Mouse (Mus musculus) ES-E14 (cell line): ENCODE results near the gene Nup88. TPM values are rescaled to one million over a fixed set of nuclear protein-coding genes. Genes with fewer than 3 reads are reported as not detected.

ENCODE experiments used
- DNase-seq: peaks from one replicate; pipeline ENCODE4 v3.0.0-alpha.2; 2013; ENCODE audit warnings: low read depth, low spot score
- H3K27ac ChIP-seq: 2 replicates; pipeline ENCODE4 v1.5.1; 2012; ENCODE audit warnings: low read depth, mild to moderate bottlenecking, low read length, moderate library complexity, mixed read lengths; ENCODE audit not compliant: poor library complexity, insufficient read depth, severe bottlenecking
- H3K36me3 ChIP-seq: 2 replicates; pipeline ENCODE4 v1.6.1; 2012; ENCODE audit warnings: mild to moderate bottlenecking, low read length, moderate library complexity, mixed read lengths; ENCODE audit not compliant: control insufficient read depth, poor library complexity, insufficient read depth, severe bottlenecking
- H3K4me1 ChIP-seq, 2 experiments: fragments of 150-350 bp in 1 of 2; sonication (generic) in 1 of 2; 2 replicates each; pipeline ENCODE4 v1.6.1; 2012; ENCODE audit warnings: low read length in 2 of 2, mild to moderate bottlenecking in 1 of 2, mixed read lengths in 1 of 2; ENCODE audit not compliant: control insufficient read depth in 2 of 2, insufficient read depth in 2 of 2, poor library complexity in 1 of 2
- H3K4me3 ChIP-seq, 2 experiments: fragments of 150-350 bp in 1 of 2; sonication (generic) in 1 of 2; 2 replicates each; pipeline ENCODE4 v1.5.1; 2012; ENCODE audit warnings: low read length in 2 of 2, low read depth in 1 of 2, mild to moderate bottlenecking in 1 of 2, mixed read lengths in 1 of 2; ENCODE audit not compliant: insufficient read depth in 1 of 2, poor library complexity in 1 of 2, severe bottlenecking in 1 of 2
- H3K9ac ChIP-seq: 2 replicates; pipeline ENCODE4 v1.6.1; 2012; ENCODE audit warnings: low read depth, mild to moderate bottlenecking, low read length, mixed read lengths; ENCODE audit not compliant: poor library complexity, insufficient read depth, severe bottlenecking
- H3K9me3 ChIP-seq: fragments of 150-350 bp; sonication (generic); 2 replicates; pipeline ENCODE4 v1.6.1; 2012; ENCODE audit warnings: low read depth, mild to moderate bottlenecking, low read length; ENCODE audit not compliant: control insufficient read depth, insufficient read depth
- CHD2 ChIP-seq: IDR thresholded peaks from 2 replicates; pipeline ENCODE4 v1.6.1; 2014; ENCODE audit warnings: mild to moderate bottlenecking, low read depth, low read length, inconsistent platforms
- HCFC1 ChIP-seq: IDR thresholded peaks from 2 replicates; pipeline ENCODE4 v1.6.1; 2012; ENCODE audit warnings: low read length, inconsistent platforms, borderline replicate concordance; ENCODE audit not compliant: insufficient read depth
- MAFK ChIP-seq: IDR thresholded peaks from 2 replicates; pipeline ENCODE4 v1.6.1; 2014; ENCODE audit warnings: mild to moderate bottlenecking, low read depth, low read length, inconsistent platforms; ENCODE audit not compliant: insufficient read depth
- ZC3H11A ChIP-seq: IDR thresholded peaks from 2 replicates; pipeline ENCODE4 v1.6.1; 2012; ENCODE audit warnings: low read depth, mild to moderate bottlenecking, inconsistent platforms, low read length, borderline replicate concordance
- ZNF384 ChIP-seq: IDR thresholded peaks from 2 replicates; pipeline ENCODE4 v1.6.1; 2012; ENCODE audit warnings: low read depth, low read length, inconsistent platforms
- in situ Hi-C, 2 experiments: fragments of 600-800 bp; cut with MboI; formaldehyde crosslinking; loops; one replicate each; pipeline ENCODE4 v1.15.1; 2025; ENCODE audit warnings: low sequenced_read_pairs in 2 of 2, inconsistent platforms in 1 of 2; ENCODE audit not compliant: unreplicated experiment in 2 of 2
- total RNA-seq: library from RNA; depleted of rRNA; stranded (reverse); fragments of 300-350 nt; gene quantifications from 2 replicates; pipeline ENCODE4 v1.2.3, GENCODE M21; 2012; rRNA removed

Gene Nup88
- total RNA-seq = 120 and 121 TPM in 2 replicates

GRCm38 (mm10) chr11:70969821-70970559 lies at the start of gene Nup88, which contains the start of gene Rpain:
Gene Nup88 (minus strand): TSS chr11:70969973.
Gene Rpain (plus strand): TSS chr11:70970213.
- Histone ChIP-seq H3K4me1 (peaks cover 0 to 3% of the 10 kb centered on the region in 2 experiments; a peak in 1 of 4 replicates), H3K9me3 (no peaks in the 10 kb centered on the region), H3K36me3 (peaks cover 9% of the 10 kb centered on the region), H3K27ac (peak within 1 kb of the TSS; percentile 68), H3K9ac (peak within 1 kb of the TSS; percentile 98), H3K4me3 (peak within 1 kb of the TSS; percentile 95 to 97)
- in situ Hi-C loops = no loop called here
- DNase-seq = peak; percentile 93
- TF ChIP-seq CHD2 (peak; percentile 69), HCFC1 (peak; percentile 89), ZC3H11A (no peak)

DNA sequence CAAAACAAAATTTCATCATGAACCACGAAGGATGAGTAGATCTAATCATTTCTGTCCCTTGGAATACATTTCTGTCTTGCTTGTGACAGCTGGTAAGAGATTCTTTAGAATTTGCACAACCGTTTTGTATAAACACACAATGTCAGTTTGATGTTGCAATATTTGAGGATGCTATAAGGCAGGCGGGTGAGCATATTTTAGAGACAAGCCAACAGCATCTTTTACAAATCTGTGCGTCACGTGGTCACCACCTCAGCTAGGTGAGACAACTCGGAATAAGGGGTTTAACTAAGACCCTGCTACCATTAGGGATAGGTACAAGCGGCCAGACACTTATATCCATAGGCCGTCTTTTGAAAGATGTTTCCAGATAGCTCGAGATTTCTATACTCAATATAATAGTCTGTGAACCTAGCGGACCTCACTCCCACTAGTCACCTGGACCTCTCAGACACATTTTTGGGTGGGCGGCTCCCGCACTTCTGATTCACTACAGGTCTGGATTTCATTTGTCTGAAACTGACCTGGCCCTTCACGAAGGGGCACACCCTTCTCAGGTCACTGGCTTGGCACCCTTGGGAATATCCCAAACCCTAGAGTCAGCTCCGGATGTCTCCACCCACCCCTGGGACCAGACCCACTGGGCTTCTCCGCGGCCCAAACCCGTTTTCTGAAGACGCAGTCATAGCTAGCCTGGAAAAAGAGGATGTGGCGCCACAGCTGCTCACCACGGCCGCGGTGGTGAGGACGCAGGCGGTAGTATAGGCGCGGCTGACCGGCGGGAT lies 48.8 kb upstream of the Nup88 start:
- Histone ChIP-seq H3K4me3 (peak overlapping the region; percentile 78 to 99), H3K36me3 (0 out of 2 replicates have a peak, but pooled peaks cover 7% of the 10 kb centered on the region), H3K9ac (peak overlapping the region; percentile 87), H3K27ac (no peak overlapping the region), H3K9me3 (no peaks in the 10 kb centered on the region), H3K4me1 (peaks cover 0 to 9% of the 10 kb centered on the region in 2 experiments; a peak in 1 of 4 replicates)
- TF ChIP-seq CHD2 = 0 out of 2 replicates have a peak, but pooled peaks have one; percentile 27
- no peak for TF ChIP-seq ZC3H11A
- in situ Hi-C loops = no loop called here
- DNase-seq = no peak

DNA sequence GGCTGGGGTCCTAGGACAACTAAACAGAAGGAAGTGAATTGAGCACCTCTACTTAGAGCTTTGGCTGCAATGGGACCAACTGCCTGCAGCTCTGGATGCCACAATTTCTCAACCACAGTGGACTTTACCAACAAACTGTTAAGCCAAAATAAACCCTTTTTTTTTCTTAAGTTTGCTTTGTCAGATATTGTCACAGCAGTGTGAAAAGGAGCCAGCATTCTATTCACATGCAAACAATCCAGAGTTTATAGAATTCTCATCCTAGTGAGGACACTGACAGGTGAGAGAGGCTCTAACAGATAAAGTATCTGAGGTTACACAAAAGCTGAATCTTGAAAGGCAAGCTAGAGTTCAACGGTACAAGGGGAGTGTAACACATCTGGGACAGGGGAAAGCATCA lies 47.3 kb upstream of the Nup88 start:
- Histone ChIP-seq H3K27ac (no peak overlapping the region), H3K36me3 (peaks cover 6% of the 10 kb centered on the region), H3K4me3 (no peak overlapping the region), H3K9ac (no peak overlapping the region), H3K9me3 (no peaks in the 10 kb centered on the region), H3K4me1 (peaks cover 0 to 9% of the 10 kb centered on the region in 2 experiments; a peak in 1 of 4 replicates)
- TF ChIP-seq MAFK = no peak
- TF ChIP-seq ZC3H11A = no peak
- no peak for TF ChIP-seq HCFC1
- no peak for TF ChIP-seq ZNF384
- no peak for TF ChIP-seq CHD2
- in situ Hi-C loops = no loop called here
- DNase-seq = no peak

DNA sequence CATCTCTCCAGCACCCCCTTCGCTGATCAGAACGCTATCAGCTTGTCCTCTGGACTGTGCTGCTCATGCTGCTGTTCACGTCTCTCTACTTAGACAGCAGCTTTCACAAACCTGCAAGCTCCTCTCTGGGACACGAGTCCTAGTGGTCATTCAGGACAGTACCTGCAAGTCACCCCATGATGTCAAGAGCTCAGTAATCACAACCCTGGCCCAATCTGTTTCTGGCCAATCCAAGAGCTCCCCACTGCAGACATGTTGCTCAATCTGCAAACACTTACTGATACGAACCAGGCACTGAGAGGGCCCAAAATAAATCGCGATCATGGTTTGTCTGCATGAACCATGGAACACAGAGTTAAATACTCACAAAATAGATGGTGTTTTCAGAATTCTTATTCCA lies 43.0 kb upstream of the Nup88 start:
- H3K36me3 ChIP-seq = peaks cover 16% of the 10 kb centered on the region
- H3K4me1 ChIP-seq = no peaks in the 10 kb centered on the region
- in situ Hi-C loops = no loop called here
- no peak overlapping the region for H3K9ac ChIP-seq
- no peak overlapping the region for H3K27ac ChIP-seq
- TF ChIP-seq HCFC1 (no peak), CHD2 (no peak), MAFK (no peak), ZNF384 (no peak), ZC3H11A (no peak)
- no peak for DNase-seq
- no peaks in the 10 kb centered on the region for H3K9me3 ChIP-seq
- no peak overlapping the region for H3K4me3 ChIP-seq
